Mouse (Mus musculus): ENCODE measurements around the gene Selenbp2. TPM values are rescaled to one million over a fixed set of nuclear protein-coding genes. Genes with fewer than 3 reads are reported as not detected.
"Not testable (repeated sequence)": the region's sequence is repeated elsewhere in the genome, so short reads cannot be mapped to it uniquely, and the experiment has no call there.

The Selenbp2 gene
- polyA plus RNA-seq, 1 experiment from 2014 or later, result not detected

DNA sequence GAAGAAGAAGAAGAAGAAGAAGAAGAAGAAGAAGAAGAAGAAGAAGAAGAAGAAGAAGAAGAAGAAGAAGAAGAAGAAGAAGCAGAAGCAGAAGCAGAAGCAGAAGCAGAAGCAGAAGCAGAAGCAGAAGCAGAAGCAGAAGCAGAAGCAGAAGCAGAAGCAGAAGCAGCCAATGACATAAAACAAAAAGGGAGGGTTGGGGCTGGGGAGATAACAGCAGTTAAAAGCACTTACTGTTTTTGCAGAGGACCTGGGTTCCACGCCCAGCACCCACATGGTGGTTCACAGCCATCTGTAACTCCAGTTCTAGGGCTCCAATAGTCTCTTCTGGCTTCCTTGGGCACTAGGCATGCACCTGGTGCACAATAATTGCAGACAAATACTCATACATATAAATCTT, 4.2 kb upstream of the Selenbp2 start:
- H3K4me3 ChIP-seq (ENCODE audit: low read depth, low read length); H3K27ac ChIP-seq (ENCODE audit: low read depth, low read length); H3K9me3 ChIP-seq (ENCODE audit: control insufficient read depth, low read length); H3K36me3 ChIP-seq (ENCODE audit: control insufficient read depth, insufficient read depth, low read length); H3K9ac ChIP-seq (ENCODE audit: low read length); H3K27me3 ChIP-seq (ENCODE audit: control insufficient read depth, insufficient read depth, low read length); ATAC-seq (ENCODE audit: low FRiP score); H3K4me1 ChIP-seq (ENCODE audit: control insufficient read depth, insufficient read depth, low read length); H3K4me2 ChIP-seq; DNase-seq (ENCODE audit: low spot score, missing footprints): not testable (repeated sequence)
- 80% methylated on average over 1 of the region's 1 CpGs for WGBS

GRCm38 (mm10) chr3:94690162-94690561, 3.2 kb upstream of the Selenbp2 start:
- not testable (repeated sequence) for H3K4me3 ChIP-seq (ENCODE audit: low read depth, low read length); H3K9me3 ChIP-seq (ENCODE audit: control insufficient read depth, low read length); H3K27me3 ChIP-seq (ENCODE audit: control insufficient read depth, insufficient read depth, low read length); H3K4me2 ChIP-seq; ATAC-seq (ENCODE audit: low FRiP score); H3K4me1 ChIP-seq (ENCODE audit: control insufficient read depth, insufficient read depth, low read length); H3K27ac ChIP-seq (ENCODE audit: low read depth, low read length); H3K36me3 ChIP-seq (ENCODE audit: control insufficient read depth, insufficient read depth, low read length); H3K9ac ChIP-seq (ENCODE audit: low read length); DNase-seq (ENCODE audit: low spot score, missing footprints)
- 68% methylated on average over 6 of the region's 6 CpGs for WGBS

GRCm38 (mm10) chr3:94690616-94691247, 2.6 kb upstream of the Selenbp2 start:
- no peaks in the 10 kb centered on the region for H3K27me3 ChIP-seq (ENCODE audit: control insufficient read depth, insufficient read depth, low read length)
- H3K4me1 ChIP-seq (ENCODE audit: control insufficient read depth, insufficient read depth, low read length), result no peaks in the 10 kb centered on the region
- H3K9ac ChIP-seq (ENCODE audit: low read length), result no peak overlapping the region
- ATAC-seq (ENCODE audit: low FRiP score), result no peak
- DNase-seq (ENCODE audit: low spot score, missing footprints), result no peak
- H3K36me3 ChIP-seq (ENCODE audit: control insufficient read depth, insufficient read depth, low read length), result no peaks in the 10 kb centered on the region
- H3K9me3 ChIP-seq (ENCODE audit: control insufficient read depth, low read length), result no peaks in the 10 kb centered on the region
- no peak overlapping the region for H3K27ac ChIP-seq (ENCODE audit: low read depth, low read length)
- no peak overlapping the region for H3K4me2 ChIP-seq
- no peak overlapping the region for H3K4me3 ChIP-seq (ENCODE audit: low read depth, low read length)

DNA sequence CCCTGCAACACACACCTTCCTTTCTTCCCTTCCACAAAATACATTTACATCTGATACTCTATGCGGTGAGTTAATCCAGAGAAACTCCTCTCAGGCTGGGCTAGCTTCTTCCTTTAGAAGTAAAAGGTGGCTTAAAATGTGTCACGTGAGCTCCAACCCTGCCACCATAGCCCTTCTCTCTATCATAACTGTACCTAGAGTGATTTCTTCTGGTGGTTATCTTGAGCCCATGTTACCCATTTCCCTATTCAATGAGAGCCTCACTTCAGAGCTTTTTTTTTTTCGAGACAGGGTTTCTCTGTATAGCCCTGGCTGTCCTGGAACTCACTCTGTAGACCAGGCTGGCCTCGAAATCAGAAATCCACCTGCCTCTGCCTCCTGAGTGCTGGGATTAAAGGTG, 1.7 kb upstream of the Selenbp2 start:
- DNase-seq (ENCODE audit: low spot score, missing footprints); H3K4me1 ChIP-seq (ENCODE audit: control insufficient read depth, insufficient read depth, low read length); H3K27ac ChIP-seq (ENCODE audit: low read depth, low read length); H3K4me2 ChIP-seq; H3K4me3 ChIP-seq (ENCODE audit: low read depth, low read length); ATAC-seq (ENCODE audit: low FRiP score); H3K27me3 ChIP-seq (ENCODE audit: control insufficient read depth, insufficient read depth, low read length); H3K36me3 ChIP-seq (ENCODE audit: control insufficient read depth, insufficient read depth, low read length); H3K9me3 ChIP-seq (ENCODE audit: control insufficient read depth, low read length); H3K9ac ChIP-seq (ENCODE audit: low read length): not testable (repeated sequence)
- 86% methylated on average over 4 of the region's 4 CpGs for WGBS

- not testable (repeated sequence) for H3K4me2 ChIP-seq; H3K4me3 ChIP-seq (ENCODE audit: low read depth, low read length); H3K4me1 ChIP-seq (ENCODE audit: control insufficient read depth, insufficient read depth, low read length); H3K9me3 ChIP-seq (ENCODE audit: control insufficient read depth, low read length); H3K36me3 ChIP-seq (ENCODE audit: control insufficient read depth, insufficient read depth, low read length); DNase-seq (ENCODE audit: low spot score, missing footprints); H3K9ac ChIP-seq (ENCODE audit: low read length); ATAC-seq (ENCODE audit: low FRiP score); H3K27me3 ChIP-seq (ENCODE audit: control insufficient read depth, insufficient read depth, low read length); H3K27ac ChIP-seq (ENCODE audit: low read depth, low read length)
- 81% methylated on average over 5 of the region's 8 CpGs for WGBS
Measured at GRCm38 (mm10) chr3:94693874-94694273, 518 bp downstream of the Selenbp2 start.

DNA sequence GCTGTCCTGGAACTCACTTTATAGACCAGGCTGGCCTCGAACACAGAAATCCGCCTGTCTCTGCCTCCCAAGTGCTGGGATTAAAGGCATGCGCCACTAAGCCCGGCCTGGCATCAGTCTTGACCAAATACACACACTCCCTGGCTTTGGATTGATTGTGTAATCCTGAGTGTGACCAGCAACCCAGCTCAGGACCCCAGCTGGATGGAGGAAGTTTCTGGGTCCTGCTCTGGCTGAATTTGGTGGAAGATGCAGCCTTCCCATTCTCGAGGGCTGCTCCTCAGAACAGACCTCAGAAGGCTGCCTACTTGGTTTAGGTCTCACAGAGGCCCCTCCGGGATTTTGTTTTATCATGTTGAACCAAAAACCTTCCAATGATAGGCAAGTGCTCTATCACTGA, 2.2 kb downstream of the Selenbp2 start:
- H3K9ac ChIP-seq (ENCODE audit: low read length); H3K27ac ChIP-seq (ENCODE audit: low read depth, low read length); DNase-seq (ENCODE audit: low spot score, missing footprints); H3K4me3 ChIP-seq (ENCODE audit: low read depth, low read length); H3K27me3 ChIP-seq (ENCODE audit: control insufficient read depth, insufficient read depth, low read length); H3K9me3 ChIP-seq (ENCODE audit: control insufficient read depth, low read length); ATAC-seq (ENCODE audit: low FRiP score); H3K4me2 ChIP-seq; H3K36me3 ChIP-seq (ENCODE audit: control insufficient read depth, insufficient read depth, low read length); H3K4me1 ChIP-seq (ENCODE audit: control insufficient read depth, insufficient read depth, low read length): not testable (repeated sequence)
- WGBS, result 89% methylated on average over 5 of the region's 6 CpGs

GRCm38 (mm10) chr3:94696257-94696656, 2.9 kb downstream of the Selenbp2 start:
- DNase-seq (ENCODE audit: low spot score, missing footprints); H3K4me3 ChIP-seq (ENCODE audit: low read depth, low read length); H3K36me3 ChIP-seq (ENCODE audit: control insufficient read depth, insufficient read depth, low read length); H3K9ac ChIP-seq (ENCODE audit: low read length); H3K4me2 ChIP-seq; H3K4me1 ChIP-seq (ENCODE audit: control insufficient read depth, insufficient read depth, low read length); H3K27ac ChIP-seq (ENCODE audit: low read depth, low read length); ATAC-seq (ENCODE audit: low FRiP score); H3K27me3 ChIP-seq (ENCODE audit: control insufficient read depth, insufficient read depth, low read length); H3K9me3 ChIP-seq (ENCODE audit: control insufficient read depth, low read length): not testable (repeated sequence)
- WGBS, result 87% methylated on average over 4 of the region's 4 CpGs

- WGBS, result 91% methylated on average over 6 of the region's 7 CpGs
- not testable (repeated sequence) for DNase-seq (ENCODE audit: low spot score, missing footprints); H3K36me3 ChIP-seq (ENCODE audit: control insufficient read depth, insufficient read depth, low read length); H3K9ac ChIP-seq (ENCODE audit: low read length); H3K4me3 ChIP-seq (ENCODE audit: low read depth, low read length); H3K4me2 ChIP-seq; H3K4me1 ChIP-seq (ENCODE audit: control insufficient read depth, insufficient read depth, low read length); H3K27me3 ChIP-seq (ENCODE audit: control insufficient read depth, insufficient read depth, low read length); ATAC-seq (ENCODE audit: low FRiP score); H3K27ac ChIP-seq (ENCODE audit: low read depth, low read length); H3K9me3 ChIP-seq (ENCODE audit: control insufficient read depth, low read length)
Measured at GRCm38 (mm10) chr3:94702163-94702810, 8.9 kb downstream of the Selenbp2 start.

DNA sequence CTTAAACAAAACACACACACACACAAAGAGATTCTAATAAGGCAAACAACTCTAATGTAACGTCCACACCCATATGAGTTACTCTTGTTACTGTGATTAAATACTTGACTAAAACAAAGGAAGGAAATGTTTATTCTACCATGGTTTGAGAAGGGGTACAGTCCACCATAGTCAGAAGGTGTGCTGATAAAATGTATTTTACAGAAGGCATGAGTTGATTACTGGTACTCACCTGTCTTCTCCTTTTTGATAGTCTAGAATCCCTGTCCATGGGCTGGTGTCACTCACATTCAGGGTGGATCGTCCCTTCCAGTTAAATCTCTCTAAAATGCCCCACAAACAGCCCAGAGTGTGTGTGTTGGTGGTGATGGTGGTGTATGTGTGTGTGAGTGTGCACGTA, 9.5 kb downstream of the Selenbp2 start:
- DNase-seq (ENCODE audit: low spot score, missing footprints) (no peak), ATAC-seq (ENCODE audit: low FRiP score) (no peak)
- no peak overlapping the region for H3K4me3 ChIP-seq (ENCODE audit: low read depth, low read length)
- H3K27me3 ChIP-seq (ENCODE audit: control insufficient read depth, insufficient read depth, low read length), result no peaks in the 10 kb centered on the region
- no peaks in the 10 kb centered on the region for H3K4me1 ChIP-seq (ENCODE audit: control insufficient read depth, insufficient read depth, low read length)
- no peak overlapping the region for H3K27ac ChIP-seq (ENCODE audit: low read depth, low read length)
- 90% methylated on average over 3 of the region's 3 CpGs for WGBS
- H3K9me3 ChIP-seq (ENCODE audit: control insufficient read depth, low read length), result no peaks in the 10 kb centered on the region
- H3K9ac ChIP-seq (ENCODE audit: low read length), result no peak overlapping the region
- H3K4me2 ChIP-seq, result no peak overlapping the region
- no peaks in the 10 kb centered on the region for H3K36me3 ChIP-seq (ENCODE audit: control insufficient read depth, insufficient read depth, low read length)

All from midbrain, embryonic 11.5 days (tissue).